Mouse (Mus musculus) spleen, adult 2 months (tissue): Measurements from ENCODE around the gene Bcl2l12.

Source experiments
- CTCF ChIP-seq: fragments of 200-500 bp; IDR thresholded peaks from 2 replicates; pipeline ENCODE4 v1.5.1; 2011; ENCODE audit warnings: mild to moderate bottlenecking, inconsistent platforms; ENCODE audit not compliant: insufficient read depth, insufficient read length, insufficient replicate concordance; ENCODE audit errors: extremely low read depth
- POLR2A ChIP-seq: fragments of 200-500 bp; IDR thresholded peaks from 2 replicates; pipeline ENCODE4 v1.6.1; 2011; ENCODE audit warnings: low read depth, low read length, inconsistent platforms

GRCm38 (mm10) chr7:45043307-45043706, 44.8 kb upstream of the Bcl2l12 start:
- no peak for TF ChIP-seq CTCF
- no peak for TF ChIP-seq POLR2A
